Mouse (Mus musculus): ENCODE measurements around the gene Nat14. TPM values are rescaled to one million over a fixed set of nuclear protein-coding genes. Genes with fewer than 3 reads are reported as not detected.

Gene Nat14
- total RNA-seq, 1 experiment = 1.7 TPM

DNA sequence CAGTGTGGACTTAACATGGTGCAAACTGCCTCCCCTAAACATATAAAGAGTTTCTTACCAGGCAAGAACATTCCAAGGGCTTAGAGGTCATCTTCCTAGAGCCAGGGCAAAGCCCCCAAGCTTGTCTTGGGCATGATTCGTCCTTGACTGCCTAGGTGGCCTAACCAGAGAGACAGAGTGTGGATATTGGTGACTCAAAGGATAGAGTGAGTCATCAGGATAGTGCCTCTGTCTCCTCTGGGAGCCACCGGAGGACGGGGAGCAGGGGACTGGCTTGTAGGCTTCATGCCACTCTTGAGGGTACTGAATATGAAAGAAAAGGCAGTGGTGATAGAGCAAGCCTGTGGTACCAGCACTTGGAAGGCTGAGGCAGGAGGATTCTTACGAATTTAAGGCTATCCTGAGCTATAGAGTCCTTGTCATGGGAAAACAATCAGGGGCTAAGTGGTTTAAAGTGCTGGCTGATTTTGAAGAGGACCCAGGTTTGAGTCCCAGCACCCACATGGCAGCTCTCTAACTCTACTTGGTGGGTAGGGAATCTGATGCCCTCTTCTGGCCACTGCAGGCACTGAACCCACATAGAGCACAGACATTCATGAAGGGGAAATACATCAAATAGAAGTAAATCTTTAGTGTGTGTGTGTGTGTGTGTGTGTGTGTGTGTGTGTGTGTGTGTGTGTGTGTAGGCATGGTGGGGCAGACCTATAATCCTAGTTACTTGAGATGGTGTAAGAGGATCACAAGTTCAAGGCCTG lies 12.5 kb downstream of the Nat14 start:
- TF ChIP-seq ZC3H11A (IDR thresholded peaks at IDR 0.05; ENCODE audit: borderline replicate concordance, low read depth, low read length) (no peak), CHD2 (IDR thresholded peaks at IDR 0.05; ENCODE audit: low read depth, low read length) (no peak), ZNF384 (IDR thresholded peaks at IDR 0.05; ENCODE audit: low read depth, low read length) (no peak), MAFK (IDR thresholded peaks at IDR 0.05; ENCODE audit: insufficient read depth, low read depth, low read length) (no peak), HCFC1 (IDR thresholded peaks at IDR 0.05; ENCODE audit: borderline replicate concordance, insufficient read depth, low read length) (no peak)
- no peaks in the 10 kb centered on the region for H3K36me3 ChIP-seq (ENCODE audit: control insufficient read depth, insufficient read depth, low read length, poor library complexity, severe bottlenecking)
- no peak for DNase-seq (ENCODE audit: low read depth, low spot score)
- H3K9me3 ChIP-seq (ENCODE audit: control insufficient read depth, insufficient read depth, low read depth, low read length) = no peaks in the 10 kb centered on the region
- in situ Hi-C loops (cut with MboI; ENCODE audit: low sequenced_read_pairs in 2 of 2, unreplicated experiment in 2 of 2) = no loop called here
- no peak overlapping the region for H3K9ac ChIP-seq (ENCODE audit: insufficient read depth, low read depth, low read length, poor library complexity, severe bottlenecking)
- peaks cover 0 to 2% of the 10 kb centered on the region in 2 experiments; a peak in 1 of 4 replicates for H3K4me1 ChIP-seq (ENCODE audit: control insufficient read depth in 2 of 2, insufficient read depth in 2 of 2, low read length in 2 of 2, poor library complexity in 1 of 2)
- no peak overlapping the region for H3K4me3 ChIP-seq (ENCODE audit: insufficient read depth in 1 of 2, low read depth in 1 of 2, low read length in 2 of 2, poor library complexity in 1 of 2, severe bottlenecking in 1 of 2)
- no peak overlapping the region for H3K27ac ChIP-seq (ENCODE audit: insufficient read depth, low read depth, low read length, poor library complexity, severe bottlenecking)

DNA sequence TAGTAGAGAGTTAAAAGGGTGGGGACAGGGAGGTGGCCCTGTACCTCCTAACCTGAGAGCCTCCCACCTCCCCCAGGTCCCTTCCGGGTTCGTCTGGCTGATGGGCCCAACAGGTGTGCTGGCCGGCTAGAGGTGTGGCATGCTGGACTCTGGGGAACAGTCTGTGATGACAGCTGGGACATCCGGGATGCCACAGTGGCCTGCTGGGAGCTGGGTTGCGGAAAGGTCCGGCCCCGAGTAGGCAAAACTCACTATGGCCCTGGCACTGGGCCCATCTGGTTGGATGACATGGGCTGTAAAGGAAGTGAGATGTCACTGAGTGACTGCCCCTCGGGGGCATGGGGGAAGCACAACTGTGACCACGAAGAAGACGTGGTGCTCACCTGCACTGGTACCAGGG lies 15.0 kb downstream of the Nat14 start:
- Histone ChIP-seq H3K4me1 (ENCODE audit: control insufficient read depth in 2 of 2, insufficient read depth in 2 of 2, low read length in 2 of 2, poor library complexity in 1 of 2) (no peaks in the 10 kb centered on the region), H3K36me3 (ENCODE audit: control insufficient read depth, insufficient read depth, low read length, poor library complexity, severe bottlenecking) (no peaks in the 10 kb centered on the region), H3K4me3 (ENCODE audit: insufficient read depth in 1 of 2, low read depth in 1 of 2, low read length in 2 of 2, poor library complexity in 1 of 2, severe bottlenecking in 1 of 2) (no peak overlapping the region), H3K9me3 (ENCODE audit: control insufficient read depth, insufficient read depth, low read depth, low read length) (no peaks in the 10 kb centered on the region), H3K27ac (ENCODE audit: insufficient read depth, low read depth, low read length, poor library complexity, severe bottlenecking) (no peak overlapping the region), H3K9ac (ENCODE audit: insufficient read depth, low read depth, low read length, poor library complexity, severe bottlenecking) (no peak overlapping the region)
- TF ChIP-seq ZNF384 (IDR thresholded peaks at IDR 0.05; ENCODE audit: low read depth, low read length) = no peak
- in situ Hi-C loops (cut with MboI; ENCODE audit: low sequenced_read_pairs in 2 of 2, unreplicated experiment in 2 of 2) = no loop called here
- no peak for DNase-seq (ENCODE audit: low read depth, low spot score)

DNA sequence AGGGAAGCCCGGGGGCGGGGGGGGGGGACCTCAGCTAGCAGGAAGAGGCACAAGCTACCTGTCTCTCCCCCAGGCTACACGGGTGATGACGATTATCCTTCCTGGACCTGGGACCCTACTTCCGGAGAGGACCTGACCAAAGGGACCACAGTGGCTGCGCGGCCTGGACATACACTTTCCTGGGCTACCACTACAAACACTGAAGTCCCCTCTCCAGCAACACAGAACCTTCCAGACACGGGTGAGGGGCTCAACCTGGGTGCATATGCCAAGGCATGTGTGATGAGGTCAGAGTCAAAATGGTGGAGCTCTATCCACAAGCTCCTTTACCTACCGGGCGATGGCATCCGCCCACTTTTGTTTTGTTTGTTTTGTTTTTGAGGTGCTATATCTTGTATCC lies 15.6 kb downstream of the Nat14 start:
- no peak overlapping the region for H3K27ac ChIP-seq (ENCODE audit: insufficient read depth, low read depth, low read length, poor library complexity, severe bottlenecking)
- no peaks in the 10 kb centered on the region for H3K4me1 ChIP-seq (ENCODE audit: control insufficient read depth in 2 of 2, insufficient read depth in 2 of 2, low read length in 2 of 2, poor library complexity in 1 of 2)
- no peaks in the 10 kb centered on the region for H3K9me3 ChIP-seq (ENCODE audit: control insufficient read depth, insufficient read depth, low read depth, low read length)
- no peak overlapping the region for H3K9ac ChIP-seq (ENCODE audit: insufficient read depth, low read depth, low read length, poor library complexity, severe bottlenecking)
- no peak for DNase-seq (ENCODE audit: low read depth, low spot score)
- H3K36me3 ChIP-seq (ENCODE audit: control insufficient read depth, insufficient read depth, low read length, poor library complexity, severe bottlenecking) = no peaks in the 10 kb centered on the region
- in situ Hi-C loops (cut with MboI; ENCODE audit: low sequenced_read_pairs in 2 of 2, unreplicated experiment in 2 of 2) = no loop called here
- H3K4me3 ChIP-seq (ENCODE audit: insufficient read depth in 1 of 2, low read depth in 1 of 2, low read length in 2 of 2, poor library complexity in 1 of 2, severe bottlenecking in 1 of 2) = no peak overlapping the region
- no peak for TF ChIP-seq ZNF384 (IDR thresholded peaks at IDR 0.05; ENCODE audit: low read depth, low read length)
- no peak for TF ChIP-seq CHD2 (IDR thresholded peaks at IDR 0.05; ENCODE audit: low read depth, low read length)
- TF ChIP-seq MAFK (IDR thresholded peaks at IDR 0.05; ENCODE audit: insufficient read depth, low read depth, low read length) = no peak
- TF ChIP-seq HCFC1 (IDR thresholded peaks at IDR 0.05; ENCODE audit: borderline replicate concordance, insufficient read depth, low read length) = no peak
- TF ChIP-seq ZC3H11A (IDR thresholded peaks at IDR 0.05; ENCODE audit: borderline replicate concordance, low read depth, low read length) = no peak

DNA sequence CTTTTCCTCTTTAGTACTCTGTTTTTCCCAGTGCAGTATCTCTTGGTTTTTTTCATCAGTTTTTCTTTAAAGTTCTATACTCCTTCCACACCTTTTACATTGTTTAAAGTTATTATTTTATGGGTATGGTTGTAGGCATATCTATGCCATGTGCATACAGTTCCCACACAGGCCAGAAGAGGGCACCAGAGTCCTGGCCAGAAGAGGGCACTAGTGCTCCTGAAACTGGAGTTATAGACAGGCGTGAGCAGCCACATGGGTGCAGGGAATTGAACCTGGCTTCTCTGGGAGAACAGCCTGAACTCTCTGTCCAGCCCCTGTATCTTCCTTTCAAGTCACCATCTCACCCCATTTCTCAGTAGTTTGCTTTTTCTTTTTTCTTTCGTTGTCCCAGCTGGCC lies 16.6 kb downstream of the Nat14 start:
- in situ Hi-C loops (cut with MboI; ENCODE audit: low sequenced_read_pairs in 2 of 2, unreplicated experiment in 2 of 2) = no loop called here
- DNase-seq (ENCODE audit: low read depth, low spot score) = peak; percentile 63
- H3K4me1 ChIP-seq (ENCODE audit: control insufficient read depth in 2 of 2, insufficient read depth in 2 of 2, low read length in 2 of 2, poor library complexity in 1 of 2) = 0 out of 4 replicates have a peak, but pooled peaks cover 0 to under 1% of the 10 kb centered on the region in 2 experiments
- no peak overlapping the region for H3K4me3 ChIP-seq (ENCODE audit: insufficient read depth in 1 of 2, low read depth in 1 of 2, low read length in 2 of 2, poor library complexity in 1 of 2, severe bottlenecking in 1 of 2)
- TF ChIP-seq ZC3H11A (IDR thresholded peaks at IDR 0.05; ENCODE audit: borderline replicate concordance, low read depth, low read length) = peak; percentile 18; the same call in 1 of the 2 replicates
- no peak for TF ChIP-seq HCFC1 (IDR thresholded peaks at IDR 0.05; ENCODE audit: borderline replicate concordance, insufficient read depth, low read length)
- no peak overlapping the region; the same call in 1 of the 2 replicates for H3K9ac ChIP-seq (ENCODE audit: insufficient read depth, low read depth, low read length, poor library complexity, severe bottlenecking)
- H3K36me3 ChIP-seq (ENCODE audit: control insufficient read depth, insufficient read depth, low read length, poor library complexity, severe bottlenecking) = no peaks in the 10 kb centered on the region
- H3K27ac ChIP-seq (ENCODE audit: insufficient read depth, low read depth, low read length, poor library complexity, severe bottlenecking) = no peak overlapping the region
- H3K9me3 ChIP-seq (ENCODE audit: control insufficient read depth, insufficient read depth, low read depth, low read length) = no peaks in the 10 kb centered on the region

DNA sequence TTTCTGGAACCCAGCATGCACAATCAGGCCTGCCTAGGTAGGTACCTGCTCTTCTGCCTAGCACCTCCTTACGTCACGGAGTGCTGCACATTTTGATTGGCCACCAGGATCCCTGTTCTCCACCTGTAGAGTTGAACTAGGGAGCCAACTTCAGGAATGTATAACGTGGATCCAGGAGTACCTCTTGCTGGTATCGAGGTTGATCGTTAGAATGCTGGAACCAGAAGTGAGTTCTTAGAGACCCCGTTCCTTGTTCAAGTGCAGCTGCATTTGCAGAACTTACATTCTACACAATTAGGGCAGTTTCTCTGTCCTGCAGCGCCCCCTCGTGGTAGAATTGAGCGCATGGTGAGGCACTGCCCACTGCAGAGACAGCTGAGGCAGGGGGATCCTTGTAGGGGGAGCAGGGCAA lies 18.2 kb downstream of the Nat14 start:
- in situ Hi-C loops (cut with MboI; ENCODE audit: low sequenced_read_pairs in 2 of 2, unreplicated experiment in 2 of 2) = no loop called here
- H3K9ac ChIP-seq (ENCODE audit: insufficient read depth, low read depth, low read length, poor library complexity, severe bottlenecking) = no peak overlapping the region
- H3K4me1 ChIP-seq (ENCODE audit: control insufficient read depth in 2 of 2, insufficient read depth in 2 of 2, low read length in 2 of 2, poor library complexity in 1 of 2) = 0 out of 4 replicates have a peak, but pooled peaks cover 0 to 3% of the 10 kb centered on the region in 2 experiments

More for the DNA sequence above, 18.2 kb downstream of the Nat14 start:
- Histone ChIP-seq H3K27ac (ENCODE audit: insufficient read depth, low read depth, low read length, poor library complexity, severe bottlenecking) (no peak overlapping the region), H3K4me3 (ENCODE audit: insufficient read depth in 1 of 2, low read depth in 1 of 2, low read length in 2 of 2, poor library complexity in 1 of 2, severe bottlenecking in 1 of 2) (peak overlapping the region in 1 of 2 experiments; percentile 26; a peak in 2 of 4 replicates), H3K9me3 (ENCODE audit: control insufficient read depth, insufficient read depth, low read depth, low read length) (no peaks in the 10 kb centered on the region), H3K36me3 (ENCODE audit: control insufficient read depth, insufficient read depth, low read length, poor library complexity, severe bottlenecking) (no peaks in the 10 kb centered on the region)
- peak; percentile 88 for DNase-seq (ENCODE audit: low read depth, low spot score)
- TF ChIP-seq CHD2 (IDR thresholded peaks at IDR 0.05; ENCODE audit: low read depth, low read length) (peak; percentile 97), ZNF384 (IDR thresholded peaks at IDR 0.05; ENCODE audit: low read depth, low read length) (no peak), HCFC1 (IDR thresholded peaks at IDR 0.05; ENCODE audit: borderline replicate concordance, insufficient read depth, low read length) (no peak), ZC3H11A (IDR thresholded peaks at IDR 0.05; ENCODE audit: borderline replicate concordance, low read depth, low read length) (peak; percentile 75; the same call in 1 of the 2 replicates), MAFK (IDR thresholded peaks at IDR 0.05; ENCODE audit: insufficient read depth, low read depth, low read length) (no peak)

Measured in ES-E14 (cell line).